Mouse (Mus musculus): ENCODE measurements at regions not wholly inside any gene's neighbourhood (a gene's known extent, or its start where the extent isn't known, plus 50 kb on each side); places are given as distances from the start of the nearest gene placed in this dataset.
A peak's percentile ranks its signal among the peaks of the same experiment; 100 is the strongest.
"Not testable (repeated sequence)": the region's sequence is repeated elsewhere in the genome, so short reads cannot be mapped to it uniquely, and the experiment has no call there.

GRCm38 (mm10) chr3:18295921-18296320 lies 347.7 kb downstream of the Cypt12 start:
- no peak for DNase-seq (ENCODE audit: low spot score in 2 of 2)

GRCm38 (mm10) chr3:18298699-18299098 lies 350.5 kb downstream of the Cypt12 start:
- no peak for DNase-seq (ENCODE audit: low spot score in 2 of 2)

DNA sequence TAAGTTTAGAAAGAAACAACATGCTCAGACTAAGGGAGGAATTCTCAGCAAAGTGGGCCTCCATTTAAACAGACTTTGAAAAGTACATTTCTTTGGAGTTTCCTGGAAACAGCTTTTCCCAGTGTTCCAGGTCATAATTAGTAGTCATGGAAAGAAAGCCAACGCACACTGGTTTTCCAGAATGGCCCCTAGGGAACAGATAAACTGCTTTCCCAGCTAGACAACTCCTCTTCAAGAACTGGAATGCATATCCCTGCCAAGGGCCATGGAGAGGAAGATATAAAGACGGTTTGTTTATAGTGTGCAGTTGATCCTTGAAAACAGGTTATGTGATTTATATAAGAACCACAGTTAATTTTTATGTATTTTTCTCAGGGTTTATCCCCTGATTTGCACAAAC lies 351.3 kb downstream of the Cypt12 start:
- DNase-seq (ENCODE audit: low spot score in 2 of 2), result peak in 1 of 2 experiments; percentile 20

DNA sequence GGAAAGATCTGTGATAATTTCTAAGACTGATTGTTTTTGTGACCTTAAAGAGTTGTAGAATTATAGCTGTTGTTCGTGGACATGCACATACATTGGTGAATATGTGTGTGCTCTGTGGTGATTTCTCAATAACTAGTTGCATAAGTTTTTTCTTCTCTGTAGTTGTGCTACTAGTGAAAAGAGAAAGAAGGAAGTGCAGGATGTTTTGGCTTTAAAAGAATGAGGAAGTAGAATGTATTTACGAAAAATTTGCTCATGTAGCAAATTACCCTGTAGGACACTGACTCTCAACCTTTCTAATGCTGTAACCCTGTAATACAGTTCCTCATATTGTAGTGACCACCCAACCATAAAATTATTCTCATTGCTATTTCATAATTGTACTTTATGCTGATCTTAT lies 371.2 kb downstream of the Cypt12 start:
- no peak for DNase-seq (ENCODE audit: low spot score in 2 of 2)

DNA sequence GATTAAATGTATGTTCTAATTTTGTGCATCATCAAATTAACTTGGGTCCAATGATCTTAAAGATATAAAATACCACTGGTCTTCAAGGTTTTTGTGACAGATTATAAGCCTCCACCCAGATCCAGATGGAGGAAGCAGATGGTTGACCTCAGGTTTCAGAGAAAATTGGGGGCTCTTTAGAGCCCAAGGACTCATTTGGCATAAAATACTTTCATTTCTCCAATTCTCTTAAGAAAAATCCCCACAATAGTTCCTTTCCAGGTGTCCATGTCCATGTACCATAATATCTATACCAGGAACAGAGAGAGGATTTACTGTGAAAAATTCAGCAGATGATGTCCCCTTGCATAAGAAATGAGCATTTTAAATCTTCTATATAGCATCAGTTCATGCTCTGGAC lies 385.0 kb downstream of the Cypt12 start:
- no peak for DNase-seq (ENCODE audit: low spot score in 2 of 2)

DNA sequence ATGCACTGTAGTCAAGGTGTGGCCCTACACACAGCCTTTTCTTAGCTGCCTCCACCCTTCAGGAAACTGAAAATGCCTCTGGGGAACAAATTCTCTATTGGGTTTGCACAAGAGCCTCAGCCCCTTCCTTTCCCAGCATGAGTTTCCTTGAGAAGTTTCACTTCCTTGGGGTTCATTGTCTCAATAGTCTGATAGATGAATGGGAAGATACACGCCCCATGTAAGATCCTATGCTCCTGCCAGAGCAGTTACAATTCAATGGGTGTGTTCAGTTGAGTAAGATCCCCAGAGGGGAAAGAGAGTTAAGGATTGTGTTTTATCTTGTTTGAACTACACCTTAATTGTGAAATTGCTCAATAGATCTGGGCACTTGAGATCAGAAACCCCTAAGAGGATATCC lies 391.0 kb downstream of the Cypt12 start:
- no peak for DNase-seq (ENCODE audit: low spot score in 2 of 2)

DNA sequence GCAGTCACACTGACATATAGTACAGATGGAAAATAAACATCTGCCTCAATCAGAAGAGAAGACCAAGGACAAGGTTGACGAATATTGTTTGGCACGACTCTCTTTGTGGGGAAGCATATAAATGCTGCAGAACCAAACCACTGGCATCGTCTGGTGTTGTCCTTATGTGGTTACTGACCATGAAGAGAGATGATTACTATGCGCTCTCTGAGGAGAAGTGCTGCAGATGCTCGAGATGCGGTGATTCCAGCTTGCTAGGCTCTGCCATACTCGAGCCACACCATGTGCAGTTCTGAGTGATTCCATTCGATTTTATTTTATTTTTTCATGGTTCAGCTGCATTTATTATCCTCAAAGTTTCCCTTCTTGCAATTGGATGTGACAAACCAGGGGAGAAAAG lies 393.5 kb downstream of the Cypt12 start:
- DNase-seq (ENCODE audit: low spot score in 2 of 2), result no peak

DNA sequence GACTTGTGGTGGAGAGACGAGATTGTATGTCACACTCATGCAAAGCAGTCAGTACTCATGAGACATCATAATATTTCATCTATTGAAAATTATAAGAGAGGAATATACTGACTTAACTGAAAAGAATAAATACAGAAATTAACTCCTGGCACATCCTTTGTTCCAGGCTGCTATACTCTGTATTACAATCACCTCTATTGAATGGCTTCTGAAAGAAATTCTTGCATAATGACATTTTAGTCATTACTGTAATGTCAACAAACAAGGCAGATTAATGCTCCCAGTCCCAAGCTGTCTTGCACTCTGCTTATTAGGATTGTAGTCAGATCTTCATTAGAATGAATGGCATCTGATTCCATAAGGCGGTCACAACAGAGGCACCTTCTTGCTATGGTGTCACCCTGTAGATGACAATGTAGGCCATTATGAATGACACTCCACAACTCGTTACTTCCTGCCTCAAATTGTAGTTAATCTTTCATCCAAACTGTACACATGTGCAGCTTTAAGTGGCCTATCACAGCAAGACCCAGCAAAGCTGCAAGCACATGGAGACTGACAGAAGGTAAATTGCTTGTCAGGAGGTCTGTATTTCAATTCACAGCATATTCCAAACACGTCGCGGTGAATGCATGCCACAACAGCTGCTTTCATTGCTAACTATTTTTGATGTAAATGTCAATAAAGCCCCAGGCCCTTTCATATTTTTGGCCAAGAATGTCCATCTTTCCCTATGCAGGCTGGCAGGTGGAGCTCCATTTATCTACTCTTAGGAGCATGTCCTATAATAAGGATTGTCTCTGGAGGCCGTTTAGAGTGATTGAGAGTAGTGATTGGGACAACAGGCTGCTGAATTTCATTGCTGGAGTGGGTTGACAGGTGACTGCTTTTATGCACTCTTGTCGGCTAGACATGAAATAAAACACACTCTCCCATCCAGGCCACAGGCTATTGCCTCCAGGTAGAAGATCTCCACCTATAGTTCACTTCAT lies 430.1 kb downstream of the Cypt12 start:
- DNase-seq (ENCODE audit: low spot score in 2 of 2), result no peak

DNA sequence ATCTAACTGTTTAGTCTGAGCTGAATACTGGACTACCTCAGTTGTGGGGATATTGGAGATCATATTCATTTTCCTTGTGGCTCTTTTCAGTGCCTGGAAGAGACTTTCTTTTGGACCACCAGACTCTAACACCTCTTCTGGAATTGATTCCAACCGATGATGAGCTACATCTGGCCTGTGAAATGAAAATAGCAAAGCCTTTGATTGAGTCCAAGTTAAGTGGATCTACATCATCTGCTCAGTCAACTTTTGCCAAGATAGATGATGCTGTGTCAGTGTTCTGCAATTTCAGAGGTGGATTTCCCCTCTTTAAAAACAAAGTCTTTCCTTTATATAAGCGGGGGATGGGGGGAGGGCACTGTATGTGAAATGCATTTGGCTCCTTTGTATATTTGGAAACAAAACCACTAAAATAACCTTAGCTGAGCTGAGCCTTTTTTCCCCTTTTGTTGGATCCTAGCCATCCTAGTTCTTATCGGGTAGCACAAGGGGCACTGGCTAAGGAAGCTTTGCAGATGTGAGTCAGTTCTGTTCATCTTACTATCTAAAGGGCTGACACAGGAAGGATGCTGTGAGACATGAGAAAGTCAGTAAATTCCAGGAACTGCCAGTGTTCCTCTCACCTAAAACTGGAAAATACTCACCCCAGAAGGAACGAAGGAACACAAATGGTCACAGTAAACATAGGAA lies 473.8 kb downstream of the Cypt12 start:
- DNase-seq (ENCODE audit: low spot score in 2 of 2), result peak in 1 of 2 experiments; percentile 82

GRCm38 (mm10) chr3:18428908-18429307 lies 480.7 kb downstream of the Cypt12 start:
- no peak for DNase-seq (ENCODE audit: low spot score in 2 of 2)

DNA sequence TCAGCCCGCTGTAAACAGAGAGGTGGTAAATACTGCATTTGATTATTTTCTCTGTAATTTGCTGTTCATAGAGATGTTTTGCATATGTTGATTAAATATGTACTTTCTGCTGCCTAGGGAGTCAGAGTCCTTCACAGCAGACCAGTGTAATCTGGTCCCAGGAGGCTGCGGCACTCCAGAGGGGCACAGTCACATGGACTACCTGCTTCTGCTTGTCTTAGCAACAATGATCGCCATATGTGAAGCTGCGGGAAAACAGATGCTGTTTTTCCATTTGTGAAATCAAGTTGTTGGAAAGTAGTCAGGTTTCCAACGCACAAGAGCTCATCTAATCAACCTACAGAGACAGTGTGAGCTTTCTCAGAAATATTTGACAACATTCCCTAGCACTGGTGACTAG lies 490.6 kb downstream of the Cypt12 start:
- no peak for DNase-seq (ENCODE audit: low spot score in 2 of 2)

DNA sequence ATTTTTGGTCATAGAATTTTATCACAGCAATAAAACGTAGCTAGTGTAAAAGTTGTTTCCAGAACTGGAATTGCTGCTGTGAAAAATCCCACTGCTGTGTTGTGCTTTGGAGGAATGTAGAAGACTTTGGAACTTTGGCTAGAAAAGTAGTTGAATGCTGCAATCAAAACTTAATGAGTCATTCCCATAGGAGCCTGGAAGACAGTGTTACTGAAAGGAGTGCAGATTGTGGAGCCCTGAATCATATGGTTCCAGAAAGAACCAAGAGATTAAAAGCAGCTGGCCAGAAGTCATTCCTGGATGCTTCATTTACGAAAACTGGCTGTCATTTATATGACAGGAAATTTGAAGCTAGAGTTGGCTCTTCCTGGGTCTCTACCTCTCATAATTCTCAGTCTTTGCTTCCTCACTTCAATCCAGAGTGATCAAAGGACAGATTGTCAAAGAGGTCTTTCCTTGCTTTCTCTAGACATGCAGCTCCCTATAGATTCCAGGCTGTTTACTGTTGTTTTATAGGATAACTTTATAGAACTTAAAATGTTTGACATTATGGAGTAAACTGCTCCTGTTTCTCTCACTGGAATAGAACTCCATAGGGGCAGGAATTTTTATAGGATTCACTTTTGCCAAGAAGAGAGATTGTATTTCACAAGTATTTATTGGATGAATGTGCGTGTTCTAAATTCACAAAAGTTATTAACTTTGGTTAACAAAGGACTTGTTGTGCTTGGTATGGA lies 504.2 kb downstream of the Cypt12 start:
- no peak for DNase-seq (ENCODE audit: low spot score in 2 of 2)

DNA sequence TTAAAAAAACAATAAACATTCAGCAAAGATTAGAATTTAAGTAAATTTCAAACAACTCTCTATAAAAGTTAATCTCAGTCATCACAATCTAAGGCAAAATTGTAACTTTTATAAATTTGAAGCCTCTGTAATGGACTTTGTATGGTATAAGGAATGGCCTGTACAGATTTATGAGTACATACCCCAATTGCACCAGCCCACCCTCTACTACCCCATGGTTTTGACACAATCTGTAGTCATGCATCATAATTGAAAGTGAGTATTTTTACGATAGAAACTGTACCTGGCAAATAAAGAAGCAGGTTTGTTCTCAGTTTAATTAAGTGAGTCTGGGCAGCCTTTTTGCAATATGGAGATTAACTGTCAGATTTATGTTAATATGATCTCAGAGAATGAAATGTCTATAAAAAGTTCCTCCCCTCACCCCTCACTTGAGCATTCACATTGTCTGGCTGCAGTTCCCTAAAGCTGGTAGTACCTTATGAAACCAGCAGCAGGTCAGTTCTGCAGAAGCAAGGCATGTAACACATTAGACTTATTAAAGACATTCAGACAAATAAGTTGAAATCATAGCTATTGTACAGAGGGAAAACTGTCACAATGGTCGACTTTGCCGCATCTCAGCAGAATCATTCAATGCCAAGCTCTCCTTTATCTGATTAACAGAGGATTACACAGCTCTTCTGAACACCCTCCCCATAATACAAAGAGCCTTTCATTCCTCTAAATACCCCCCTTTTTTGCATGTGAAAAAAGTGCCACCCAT lies 505.2 kb downstream of the Cypt12 start:
- DNase-seq (ENCODE audit: low spot score in 2 of 2), result no peak

GRCm38 (mm10) chr3:18453986-18454291 lies 505.7 kb downstream of the Cypt12 start:
- no peak for DNase-seq (ENCODE audit: low spot score in 2 of 2)

DNA sequence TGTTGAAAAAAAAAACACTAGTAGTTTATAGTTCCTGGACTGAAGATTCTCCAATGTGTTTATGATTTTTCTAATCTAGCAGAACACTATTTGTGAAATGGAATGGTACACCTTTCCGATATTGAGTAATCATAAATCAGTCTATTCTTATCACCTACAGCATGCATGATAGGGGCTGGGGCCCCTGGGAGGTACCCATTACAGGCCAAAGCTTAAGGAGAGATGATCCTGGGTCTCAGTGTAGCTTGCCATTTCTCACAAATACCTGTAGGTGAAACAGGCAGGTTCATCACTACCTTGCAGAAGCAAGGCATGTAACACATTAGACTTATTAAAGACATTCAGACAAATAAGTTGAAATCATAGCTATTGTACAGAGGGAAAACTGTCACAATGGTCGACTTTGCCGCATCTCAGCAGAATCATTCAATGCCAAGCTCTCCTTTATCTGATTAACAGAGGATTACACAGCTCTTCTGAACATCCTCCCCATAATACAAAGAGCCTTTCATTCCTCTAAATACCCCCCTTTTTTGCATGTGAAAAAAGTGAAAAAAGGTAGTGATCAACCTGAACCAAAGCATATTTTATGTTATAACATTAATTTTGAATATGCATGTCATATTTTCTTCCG lies 506.5 kb downstream of the Cypt12 start:
- not testable (repeated sequence) for DNase-seq (ENCODE audit: low spot score in 2 of 2)

- peak; percentile 31 to 71 for DNase-seq (ENCODE audit: low spot score in 2 of 2)
Measured at GRCm38 (mm10) chr3:18456033-18456690, 508.0 kb downstream of the Cypt12 start.

- DNase-seq (ENCODE audit: low spot score in 2 of 2), result no peak
Measured at GRCm38 (mm10) chr3:18460267-18460666, 512.1 kb downstream of the Cypt12 start.

GRCm38 (mm10) chr3:18471846-18472245 lies 523.6 kb downstream of the Cypt12 start:
- no peak for DNase-seq (ENCODE audit: low spot score in 2 of 2)

DNA sequence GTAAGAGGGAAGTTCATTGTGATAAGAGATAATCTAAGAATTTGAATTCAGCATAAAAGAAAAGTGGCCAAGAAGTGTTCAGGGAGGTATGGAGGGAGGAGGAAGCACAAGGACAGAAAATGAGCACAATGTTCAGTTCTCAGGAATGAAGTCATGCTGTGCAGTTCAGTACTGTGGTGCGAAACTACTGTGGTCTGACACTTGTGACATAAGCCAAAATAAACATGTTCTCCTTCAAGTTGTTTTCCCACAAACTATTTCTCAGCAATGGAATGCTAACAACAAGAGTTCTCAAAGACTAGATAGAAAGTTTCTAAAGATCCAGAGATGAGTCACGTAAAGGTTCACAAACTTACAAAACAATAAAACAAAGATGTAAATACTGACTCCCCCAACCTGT lies 531.3 kb downstream of the Cypt12 start:
- DNase-seq (ENCODE audit: low spot score in 2 of 2), result no peak

DNA sequence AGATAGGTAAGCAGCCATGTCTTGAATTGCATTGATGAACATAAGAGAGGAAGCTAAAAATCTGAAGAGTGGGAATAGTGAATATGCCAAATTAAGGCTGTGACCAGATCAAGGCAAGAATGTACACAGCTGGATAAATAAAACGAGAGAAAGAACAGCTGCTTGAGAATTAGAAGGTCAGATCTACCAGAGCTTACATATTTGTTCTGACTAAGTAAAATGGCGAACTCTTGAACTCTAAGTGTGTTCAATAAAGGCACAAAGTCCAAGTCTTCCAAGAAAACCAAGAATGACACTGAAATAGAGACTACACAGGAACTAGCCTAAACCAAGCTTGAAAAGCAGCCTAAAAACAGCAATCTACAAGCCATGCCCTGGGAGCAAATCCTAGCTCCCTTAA lies 533.8 kb downstream of the Cypt12 start:
- DNase-seq (ENCODE audit: low spot score in 2 of 2), result no peak

All from layer of hippocampus, postnatal 14 days (tissue).